Mouse (Mus musculus) mouse embryonic stem cell (cell line): Measurements from ENCODE around the gene Fgf12.

Experiments used
- in situ Hi-C, 2 experiments: fragments of 300-500 bp; cut with MboI; formaldehyde crosslinking; loops; 1 replicate in 1 of 2; 3 replicates in 1 of 2; pipeline ENCODE4 v1.14.3; 2019 to 2020; ENCODE audit warnings: low sequenced_read_pairs in 2 of 2, low pct_unique_long_range_greater_than_20kb in 1 of 2, mixed read lengths in 1 of 2; ENCODE audit not compliant: unreplicated experiment in 1 of 2

Fgf12 gene

GRCm38 (mm10) chr16:28239382-28239781, 513.5 kb downstream of the Fgf12 start:
- in situ Hi-C loops, result no loop called here

GRCm38 (mm10) chr16:28238019-28238868, 514.6 kb downstream of the Fgf12 start:
- in situ Hi-C loops, result no loop called here

- in situ Hi-C loops, result no loop called here
These were observed 536.9 kb downstream of the Fgf12 start for GRCm38 (mm10) chr16:28215930-28216329.

DNA sequence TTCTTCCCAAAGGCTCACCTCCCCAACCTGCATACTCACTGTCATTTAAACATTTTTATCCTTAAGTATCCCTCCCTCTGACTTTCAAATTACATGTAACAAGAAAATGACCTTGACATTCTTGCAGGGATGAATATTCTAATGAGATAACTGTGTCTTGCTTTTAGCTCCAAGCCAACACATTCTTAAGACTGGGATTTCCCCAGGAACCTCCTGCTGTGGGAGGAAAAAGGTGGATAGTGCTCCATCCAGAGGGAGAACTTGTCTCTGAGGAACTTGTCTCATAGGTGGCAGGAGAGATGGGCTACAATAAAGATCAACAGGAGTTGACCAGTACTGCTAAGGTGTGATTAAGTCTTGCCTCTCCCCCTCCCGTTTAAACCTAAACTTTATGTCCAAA, 540.5 kb downstream of the Fgf12 start:
- in situ Hi-C loops, result no loop called here

DNA sequence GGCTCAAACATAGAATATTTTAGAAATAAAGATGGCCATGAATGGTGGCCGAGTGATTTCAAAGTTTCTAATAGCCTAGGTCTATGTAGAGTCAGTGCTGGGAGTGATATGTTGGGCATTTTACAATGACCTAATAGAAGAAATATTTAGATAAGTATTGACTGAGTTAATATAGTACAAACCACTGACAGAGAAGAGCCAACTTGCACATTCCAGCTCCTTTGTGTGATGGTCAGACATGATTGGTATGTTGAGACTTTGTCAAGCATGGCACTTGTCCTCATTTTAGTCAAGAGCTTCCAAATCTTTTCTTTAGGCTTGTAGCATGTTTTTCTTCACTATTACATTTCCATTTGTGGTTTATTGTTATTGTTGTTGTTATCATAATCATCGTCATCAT, 596.4 kb downstream of the Fgf12 start:
- in situ Hi-C loops, result no loop called here

DNA sequence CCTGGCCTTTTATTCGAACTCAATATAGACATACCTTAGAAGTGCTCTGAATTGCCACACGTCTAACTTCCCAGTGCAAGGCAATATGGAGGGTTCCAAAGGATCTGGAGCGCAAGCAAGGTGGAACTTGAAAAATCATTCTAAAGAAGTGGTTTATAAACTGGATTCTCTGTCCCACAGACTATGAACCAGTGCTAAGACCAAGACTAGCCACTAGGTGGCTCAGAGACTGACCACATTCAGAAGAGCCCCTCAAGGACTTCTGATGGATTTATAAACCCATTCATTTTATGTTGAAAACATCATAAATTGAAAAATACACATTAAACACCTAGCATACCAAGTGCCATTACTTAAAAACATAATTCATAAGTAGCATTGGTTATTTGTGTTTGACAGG, 611.9 kb downstream of the Fgf12 start:
- in situ Hi-C loops, result no loop called here

GRCm38 (mm10) chr16:28127006-28127405, 625.9 kb downstream of the Fgf12 start:
- in situ Hi-C loops, result no loop called here
